Mouse (Mus musculus) midbrain, embryonic 14.5 days (tissue): ENCODE measurements at regions not wholly inside any gene's neighbourhood (a gene's known extent, or its start where the extent isn't known, plus 50 kb on each side); places are given as distances from the start of the nearest gene placed in this dataset.

Experiments
- ATAC-seq: fragments of 200-750 bp; cut with Nextera tagmentation; 2 replicates; pipeline ENCODE4 v1.8.0; 2017; ENCODE audit warnings: moderate number of reproducible peaks, moderate library complexity; ENCODE audit not compliant: low FRiP score, low TSS enrichment
- DNase-seq: peaks from one replicate; pipeline ENCODE4 v3.0.0-alpha.2; 2015
- H3K27ac ChIP-seq: fragments of 300-500 bp; sonication (generic); replicated peaks from 2 replicates; pipeline ENCODE4 v1.5.1; 2014; ENCODE audit warnings: mild to moderate bottlenecking, low read depth, low read length, moderate library complexity
- H3K27me3 ChIP-seq: fragments of 300-500 bp; sonication (generic); 2 replicates; pipeline ENCODE4 v1.6.1; 2014; ENCODE audit warnings: low read length, control low read depth, mixed read lengths; ENCODE audit not compliant: control insufficient read depth, insufficient read depth
- H3K36me3 ChIP-seq: fragments of 300-500 bp; sonication (generic); 2 replicates; pipeline ENCODE4 v1.6.1; 2014; ENCODE audit warnings: low read length, control low read depth; ENCODE audit not compliant: control insufficient read depth, insufficient read depth
- H3K4me1 ChIP-seq: fragments of 300-500 bp; sonication (generic); 2 replicates; pipeline ENCODE4 v1.6.1; 2014; ENCODE audit warnings: mild to moderate bottlenecking, antibody characterized with exemption, low read length, control low read depth; ENCODE audit not compliant: control insufficient read depth, insufficient read depth
- H3K4me2 ChIP-seq: fragments of 300-500 bp; sonication (generic); 2 replicates; pipeline ENCODE4 v1.6.1; 2014; ENCODE audit warnings: mild to moderate bottlenecking, low read length, moderate library complexity
- H3K4me3 ChIP-seq: fragments of 300-500 bp; sonication (generic); replicated peaks from 2 replicates; pipeline ENCODE4 v1.5.1; 2014; ENCODE audit warnings: low read depth, low read length
- H3K9ac ChIP-seq: fragments of 300-500 bp; sonication (generic); replicated peaks from 2 replicates; pipeline ENCODE4 v1.6.1; 2014; ENCODE audit warnings: mild to moderate bottlenecking, low read length, moderate library complexity
- H3K9me3 ChIP-seq: fragments of 300-500 bp; sonication (generic); 2 replicates; pipeline ENCODE4 v1.6.1; 2016; ENCODE audit warnings: low read length, control low read depth, mixed read lengths; ENCODE audit not compliant: control insufficient read depth
- WGBS: fragments of 180-500 bp; shearing (Covaris S2); extraction: QIAGEN DNeasy Blood & Tissue Kit; methylation state at CpG from one replicate; pipeline ENCODE4 v1.1.7; 2014; 5-methylcytosine and 5-hydroxymethylcytosine counted together

- DNase-seq (no peak), ATAC-seq (no peak)
- peaks cover 8% of the 10 kb centered on the region; the same call in 1 of the 2 replicates for H3K4me1 ChIP-seq
- 82% methylated on average over 5 of the region's 5 CpGs for WGBS
- no peak overlapping the region for H3K4me3 ChIP-seq
- no peaks in the 10 kb centered on the region for H3K9me3 ChIP-seq
- no peak overlapping the region for H3K27ac ChIP-seq
- H3K9ac ChIP-seq: no peak overlapping the region
- H3K27me3 ChIP-seq: no peaks in the 10 kb centered on the region
- H3K36me3 ChIP-seq: no peaks in the 10 kb centered on the region
- H3K4me2 ChIP-seq: no peak overlapping the region
Observed at GRCm38 (mm10) chr3:40058281-40058680, 472.8 kb upstream of the Intu start.

GRCm38 (mm10) chr3:40058719-40059420 lies 472.2 kb upstream of the Intu start:
- H3K4me3 ChIP-seq: no peak overlapping the region
- no peaks in the 10 kb centered on the region for H3K9me3 ChIP-seq
- no peaks in the 10 kb centered on the region for H3K36me3 ChIP-seq
- H3K27ac ChIP-seq: no peak overlapping the region
- DNase-seq (no peak), ATAC-seq (no peak)
- H3K27me3 ChIP-seq: no peaks in the 10 kb centered on the region
- H3K9ac ChIP-seq: no peak overlapping the region
- peaks cover 8% of the 10 kb centered on the region; the same call in 1 of the 2 replicates for H3K4me1 ChIP-seq
- WGBS: 80% methylated on average over 16 of the region's 16 CpGs
- no peak overlapping the region for H3K4me2 ChIP-seq

GRCm38 (mm10) chr3:40070137-40070667 lies 460.9 kb upstream of the Intu start:
- DNase-seq (peak; percentile 56), ATAC-seq (peak; percentile 73; the same call in 1 of the 2 replicates)
- 0 out of 2 replicates have a peak overlapping the region, but pooled peaks have one; percentile 2 for H3K27ac ChIP-seq
- no peaks in the 10 kb centered on the region for H3K4me1 ChIP-seq
- H3K9me3 ChIP-seq: no peaks in the 10 kb centered on the region
- H3K27me3 ChIP-seq: no peaks in the 10 kb centered on the region
- 6% methylated on average over 8 of the region's 8 CpGs for WGBS
- H3K4me2 ChIP-seq: no peak overlapping the region
- H3K4me3 ChIP-seq: no peak overlapping the region
- no peaks in the 10 kb centered on the region for H3K36me3 ChIP-seq
- no peak overlapping the region for H3K9ac ChIP-seq

GRCm38 (mm10) chr3:40076824-40077223 lies 454.3 kb upstream of the Intu start:
- H3K27me3 ChIP-seq: no peaks in the 10 kb centered on the region
- peak; percentile 60 for DNase-seq
- 54% methylated on average over 4 of the region's 4 CpGs for WGBS
- no peak overlapping the region for H3K4me2 ChIP-seq
- H3K4me1 ChIP-seq: peaks cover 6% of the 10 kb centered on the region; the same call in 1 of the 2 replicates
- ATAC-seq: peak; percentile 55; the same call in 1 of the 2 replicates
- H3K9me3 ChIP-seq: no peaks in the 10 kb centered on the region
- H3K36me3 ChIP-seq: no peaks in the 10 kb centered on the region
- no peak overlapping the region for H3K4me3 ChIP-seq
- no peak overlapping the region for H3K27ac ChIP-seq
- H3K9ac ChIP-seq: no peak overlapping the region

GRCm38 (mm10) chr3:40085116-40085515 lies 446.0 kb upstream of the Intu start:
- ATAC-seq: no peak
- H3K4me1 ChIP-seq: no peaks in the 10 kb centered on the region
- H3K4me2 ChIP-seq: no peak overlapping the region
- no peak for DNase-seq
- H3K9ac ChIP-seq: no peak overlapping the region
- H3K27ac ChIP-seq: no peak overlapping the region
- no peaks in the 10 kb centered on the region for H3K9me3 ChIP-seq
- no peaks in the 10 kb centered on the region for H3K27me3 ChIP-seq
- no peaks in the 10 kb centered on the region for H3K36me3 ChIP-seq
- no peak overlapping the region for H3K4me3 ChIP-seq
- WGBS: 89% methylated on average over 2 of the region's 2 CpGs

- no peaks in the 10 kb centered on the region for H3K36me3 ChIP-seq
- ATAC-seq (no peak), DNase-seq (no peak)
- H3K27me3 ChIP-seq: no peaks in the 10 kb centered on the region
- H3K4me2 ChIP-seq: no peak overlapping the region
- 83% methylated on average over 13 of the region's 13 CpGs for WGBS
- no peaks in the 10 kb centered on the region for H3K4me1 ChIP-seq
- H3K27ac ChIP-seq: no peak overlapping the region
- no peaks in the 10 kb centered on the region for H3K9me3 ChIP-seq
- H3K9ac ChIP-seq: no peak overlapping the region
- H3K4me3 ChIP-seq: no peak overlapping the region
Observed at GRCm38 (mm10) chr3:40091773-40092343, 439.2 kb upstream of the Intu start.

- 13% methylated on average over 8 of the region's 8 CpGs for WGBS
- DNase-seq (peak; percentile 40), ATAC-seq (peak; percentile 50; the same call in 1 of the 2 replicates)
- H3K36me3 ChIP-seq: no peaks in the 10 kb centered on the region
- no peaks in the 10 kb centered on the region for H3K4me1 ChIP-seq
- H3K4me3 ChIP-seq: no peak overlapping the region
- no peak overlapping the region for H3K4me2 ChIP-seq
- no peak overlapping the region for H3K27ac ChIP-seq
- no peaks in the 10 kb centered on the region for H3K9me3 ChIP-seq
- H3K9ac ChIP-seq: no peak overlapping the region
- H3K27me3 ChIP-seq: no peaks in the 10 kb centered on the region
Observed at GRCm38 (mm10) chr3:40092765-40093368, 438.2 kb upstream of the Intu start.

- ATAC-seq: no peak
Observed at GRCm38 (mm10) chr3:40094040-40094439, 437.0 kb upstream of the Intu start.

More at GRCm38 (mm10) chr3:40094040-40094439, 437.0 kb upstream of the Intu start:
- Histone ChIP-seq H3K27ac (no peak overlapping the region), H3K36me3 (no peaks in the 10 kb centered on the region), H3K27me3 (no peaks in the 10 kb centered on the region), H3K9ac (no peak overlapping the region), H3K9me3 (no peaks in the 10 kb centered on the region), H3K4me2 (no peak overlapping the region), H3K4me1 (no peaks in the 10 kb centered on the region), H3K4me3 (no peak overlapping the region)
- 55% methylated on average over 6 of the region's 6 CpGs for WGBS
- no peak for DNase-seq
